Mouse (Mus musculus): ENCODE measurements around the gene Rell1. TPM values are rescaled to one million over a fixed set of nuclear protein-coding genes. Genes with fewer than 3 reads are reported as not detected.

Gene Rell1
- polyA plus RNA-seq, 1 experiment from 2014 or later, result 10.4 TPM

- Histone ChIP-seq H3K9me3 (ENCODE audit: low read length) (no peaks in the 10 kb centered on the region), H3K4me1 (ENCODE audit: insufficient read depth) (peaks cover 28% of the 10 kb centered on the region), H3K36me3 (replicated peaks; ENCODE audit: insufficient read depth, low read length) (0 out of 2 replicates have a peak, but pooled peaks cover 2% of the 10 kb centered on the region), H3K27ac (ENCODE audit: low read depth) (no peak overlapping the region), H3K27me3 (ENCODE audit: insufficient read depth, low read length) (no peaks in the 10 kb centered on the region), H3K4me2 (ENCODE audit: low read depth, low read length) (no peak overlapping the region), H3K4me3 (ENCODE audit: low read depth, low read length) (no peak overlapping the region), H3K9ac (replicated peaks) (no peak overlapping the region)
- ATAC-seq (no peak), DNase-seq (no peak)
- WGBS (ENCODE audit: insufficient replicate concordance), result 60% methylated on average over 8 of the region's 8 CpGs
- TF ChIP-seq EP300 (IDR thresholded peaks at IDR 0.05; ENCODE audit: low read depth), result no peak
- TF ChIP-seq CTCF (IDR thresholded peaks at IDR 0.05; ENCODE audit: low read depth), result no peak
Observed at GRCm38 (mm10) chr5:63957607-63958006, 11.1 kb downstream of the Rell1 start.

- Histone ChIP-seq H3K36me3 (replicated peaks; ENCODE audit: insufficient read depth, low read length) (no peaks in the 10 kb centered on the region), H3K4me1 (ENCODE audit: insufficient read depth) (peaks cover 26% of the 10 kb centered on the region), H3K27ac (ENCODE audit: low read depth) (no peak overlapping the region), H3K4me2 (ENCODE audit: low read depth, low read length) (no peak overlapping the region), H3K4me3 (ENCODE audit: low read depth, low read length) (no peak overlapping the region), H3K9ac (replicated peaks) (no peak overlapping the region), H3K9me3 (ENCODE audit: low read length) (no peaks in the 10 kb centered on the region), H3K27me3 (ENCODE audit: insufficient read depth, low read length) (no peaks in the 10 kb centered on the region)
- no peak for DNase-seq
- no peak for ATAC-seq
- 84% methylated on average over 11 of the region's 11 CpGs for WGBS (ENCODE audit: insufficient replicate concordance)
- TF ChIP-seq CTCF (IDR thresholded peaks at IDR 0.05; ENCODE audit: low read depth), result no peak
- no peak for TF ChIP-seq EP300 (IDR thresholded peaks at IDR 0.05; ENCODE audit: low read depth)
Observed at GRCm38 (mm10) chr5:63956411-63956810, 12.3 kb downstream of the Rell1 start.

GRCm38 (mm10) chr5:63953401-63954032, 15.2 kb downstream of the Rell1 start:
- Histone ChIP-seq H3K9me3 (ENCODE audit: low read length) (no peaks in the 10 kb centered on the region), H3K4me3 (ENCODE audit: low read depth, low read length) (no peak overlapping the region), H3K36me3 (replicated peaks; ENCODE audit: insufficient read depth, low read length) (no peaks in the 10 kb centered on the region), H3K4me1 (ENCODE audit: insufficient read depth) (peaks cover 44% of the 10 kb centered on the region), H3K9ac (replicated peaks) (no peak overlapping the region), H3K4me2 (ENCODE audit: low read depth, low read length) (no peak overlapping the region), H3K27me3 (ENCODE audit: insufficient read depth, low read length) (no peaks in the 10 kb centered on the region), H3K27ac (ENCODE audit: low read depth) (no peak overlapping the region)
- TF ChIP-seq EP300 (IDR thresholded peaks at IDR 0.05; ENCODE audit: low read depth), result peak; percentile 47; the same call in 1 of the 2 replicates
- TF ChIP-seq CTCF (IDR thresholded peaks at IDR 0.05; ENCODE audit: low read depth), result no peak
- DNase-seq (no peak), ATAC-seq (0 out of 2 replicates have a peak, but pooled peaks have one; percentile 10)
- 79% methylated on average over 15 of the region's 15 CpGs for WGBS (ENCODE audit: insufficient replicate concordance)

- H3K36me3 ChIP-seq (replicated peaks; ENCODE audit: insufficient read depth, low read length), result no peaks in the 10 kb centered on the region
- 60% methylated on average over 6 of the region's 6 CpGs for WGBS (ENCODE audit: insufficient replicate concordance)
- DNase-seq, result no peak
- H3K9me3 ChIP-seq (ENCODE audit: low read length), result no peaks in the 10 kb centered on the region
- H3K4me3 ChIP-seq (ENCODE audit: low read depth, low read length), result no peak overlapping the region
- peaks cover 42% of the 10 kb centered on the region for H3K4me1 ChIP-seq (ENCODE audit: insufficient read depth)
- TF ChIP-seq EP300 (IDR thresholded peaks at IDR 0.05; ENCODE audit: low read depth) (no peak), CTCF (IDR thresholded peaks at IDR 0.05; ENCODE audit: low read depth) (no peak)
- ATAC-seq, result peak; percentile 76
- H3K9ac ChIP-seq (replicated peaks), result no peak overlapping the region
- no peaks in the 10 kb centered on the region for H3K27me3 ChIP-seq (ENCODE audit: insufficient read depth, low read length)
- H3K4me2 ChIP-seq (ENCODE audit: low read depth, low read length), result no peak overlapping the region
- peak overlapping the region; percentile 37 for H3K27ac ChIP-seq (ENCODE audit: low read depth)
Observed at GRCm38 (mm10) chr5:63952039-63952438, 16.7 kb downstream of the Rell1 start.

GRCm38 (mm10) chr5:63951421-63951911, 17.2 kb downstream of the Rell1 start:
- Histone ChIP-seq H3K9ac (replicated peaks) (no peak overlapping the region), H3K9me3 (ENCODE audit: low read length) (no peaks in the 10 kb centered on the region), H3K27me3 (ENCODE audit: insufficient read depth, low read length) (no peaks in the 10 kb centered on the region), H3K4me1 (ENCODE audit: insufficient read depth) (peaks cover 39% of the 10 kb centered on the region), H3K36me3 (replicated peaks; ENCODE audit: insufficient read depth, low read length) (no peaks in the 10 kb centered on the region), H3K4me3 (ENCODE audit: low read depth, low read length) (no peak overlapping the region), H3K4me2 (ENCODE audit: low read depth, low read length) (no peak overlapping the region), H3K27ac (ENCODE audit: low read depth) (peak overlapping the region; percentile 44)
- DNase-seq (peak; percentile 36), ATAC-seq (peak; percentile 57)
- WGBS (ENCODE audit: insufficient replicate concordance), result 67% methylated on average over 11 of the region's 11 CpGs
- TF ChIP-seq CTCF (IDR thresholded peaks at IDR 0.05; ENCODE audit: low read depth), result no peak
- TF ChIP-seq EP300 (IDR thresholded peaks at IDR 0.05; ENCODE audit: low read depth), result no peak

GRCm38 (mm10) chr5:63949195-63949594, 19.5 kb downstream of the Rell1 start:
- Histone ChIP-seq H3K36me3 (replicated peaks; ENCODE audit: insufficient read depth, low read length) (no peaks in the 10 kb centered on the region), H3K27ac (ENCODE audit: low read depth) (peak overlapping the region; percentile 70), H3K27me3 (ENCODE audit: insufficient read depth, low read length) (no peaks in the 10 kb centered on the region), H3K4me3 (ENCODE audit: low read depth, low read length) (no peak overlapping the region), H3K4me1 (ENCODE audit: insufficient read depth) (peaks cover 30% of the 10 kb centered on the region), H3K9me3 (ENCODE audit: low read length) (no peaks in the 10 kb centered on the region), H3K9ac (replicated peaks) (no peak overlapping the region), H3K4me2 (ENCODE audit: low read depth, low read length) (no peak overlapping the region)
- peak; percentile 46 for ATAC-seq
- peak; percentile 46 for DNase-seq
- WGBS (ENCODE audit: insufficient replicate concordance), result 8% methylated on average over 3 of the region's 3 CpGs
- TF ChIP-seq CTCF (IDR thresholded peaks at IDR 0.05; ENCODE audit: low read depth), result no peak
- TF ChIP-seq EP300 (IDR thresholded peaks at IDR 0.05; ENCODE audit: low read depth), result no peak
